Comparison of ENCODE assay signal across 8 mouse cellular contexts in the genomic region with DNA sequence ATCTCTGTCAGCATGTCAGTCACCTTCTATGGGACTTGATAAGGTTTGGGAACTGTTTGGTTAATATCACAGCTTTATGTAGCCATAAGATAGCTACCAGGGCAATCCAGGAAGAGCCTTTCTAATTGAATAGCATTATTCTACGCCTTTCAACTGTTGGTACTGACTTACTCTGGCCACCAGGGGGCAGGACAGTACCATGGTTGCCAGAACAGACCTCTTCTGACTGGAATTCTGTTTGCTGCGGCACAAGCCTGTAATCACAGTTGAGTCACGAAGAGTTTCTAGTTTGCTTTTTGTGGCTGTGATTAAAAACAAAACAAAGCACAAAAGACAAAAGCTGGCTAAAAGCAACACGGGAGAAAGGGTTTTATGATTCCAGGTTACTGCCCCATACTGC. TPM values are rescaled to one million over a fixed set of nuclear protein-coding genes. Genes with fewer than 3 reads are reported as not detected.
A peak's percentile ranks its signal among the peaks of the same experiment; 100 is the strongest.
DNase-seq lines count a peak whose midpoint lies in the region; ATAC-seq and TF ChIP-seq lines count a peak whose summit lies in the region.

No protein-coding gene starts in this region.

- H3K4me3 ChIP-seq in heart, adult 2 months, result no peak overlapping the region
- H3K4me3 ChIP-seq in intestine, postnatal 0 days (ENCODE audit: low read depth, low read length), result no peak overlapping the region
- no peak overlapping the region for H3K4me3 ChIP-seq in midbrain, embryonic 12.5 days

- no peaks in the 10 kb centered on the region for H3K9me3 ChIP-seq in intestine, postnatal 0 days (ENCODE audit: control insufficient read depth)
- no peaks in the 10 kb centered on the region for H3K9me3 ChIP-seq in midbrain, embryonic 12.5 days

- no peaks in the 10 kb centered on the region for H3K79me2 ChIP-seq in heart, adult 2 months (replicated peaks; ENCODE audit: control insufficient read depth, insufficient read depth, low read length)

- H3K36me3 ChIP-seq in heart, adult 2 months (ENCODE audit: control insufficient read depth, insufficient read depth, low read length), result no peaks in the 10 kb centered on the region
- no peaks in the 10 kb centered on the region for H3K36me3 ChIP-seq in intestine, postnatal 0 days (ENCODE audit: control insufficient read depth, insufficient read depth)
- no peaks in the 10 kb centered on the region for H3K36me3 ChIP-seq in midbrain, embryonic 12.5 days

- no peaks in the 10 kb centered on the region for H3K4me1 ChIP-seq in heart, adult 2 months (ENCODE audit: control insufficient read depth, insufficient read depth, low read length)
- H3K4me1 ChIP-seq in intestine, postnatal 0 days (replicated peaks; ENCODE audit: control insufficient read depth, insufficient read depth, low read length), result no peaks in the 10 kb centered on the region
- no peaks in the 10 kb centered on the region for H3K4me1 ChIP-seq in midbrain, embryonic 12.5 days

- no peaks in the 10 kb centered on the region for H3K27me3 ChIP-seq in heart, adult 2 months (ENCODE audit: control insufficient read depth, insufficient read depth, low read length)
- H3K27me3 ChIP-seq in intestine, postnatal 0 days (replicated peaks; ENCODE audit: control insufficient read depth, insufficient read depth, low read length), result no peaks in the 10 kb centered on the region
- peaks cover 6% of the 10 kb centered on the region; the same call in 1 of the 2 replicates for H3K27me3 ChIP-seq in midbrain, embryonic 12.5 days

- peak; percentile 96 for ATAC-seq in common myeloid progenitor, adult 5-6 weeks (replicated peaks; ENCODE audit: low read depth, poor library complexity, severe bottlenecking)
- ATAC-seq in intestine, postnatal 0 days, result no peak
- peak; percentile 19; the same call in 1 of the 2 replicates for ATAC-seq in midbrain, embryonic 12.5 days (ENCODE audit: low FRiP score, low read depth)

- no peak for TF ChIP-seq POLR2A in heart, adult 2 months (IDR thresholded peaks at IDR 0.05; ENCODE audit: insufficient read depth, low read depth, low read length)

- 6% methylated on average over 4 of the region's 4 CpGs for WGBS in heart, adult 2 months
- WGBS in intestine, postnatal 0 days, result 4% methylated on average over 4 of the region's 4 CpGs
- 16% methylated on average over 4 of the region's 4 CpGs for WGBS in midbrain, embryonic 12.5 days

- intact Hi-C loops in heart, adult 2 months (cut with DNase I), result loop anchor here (2.0 to 5.0 kb wide), 3 partner anchors 30 to 284 kb away; no protein-coding TSS in a partner anchor
- intact Hi-C loops in left cerebral cortex, postnatal 36 days (cut with DNase I), result loop anchor here (1.0 to 5.0 kb wide), 3 partner anchors 31 to 357 kb away; no protein-coding TSS in a partner anchor

- H3K9ac ChIP-seq in heart, adult 2 months (ENCODE audit: low read depth, low read length), result no peak overlapping the region
- H3K9ac ChIP-seq in intestine, postnatal 0 days (ENCODE audit: low read depth, low read length), result no peak overlapping the region
- no peak overlapping the region for H3K9ac ChIP-seq in midbrain, embryonic 12.5 days (replicated peaks)

- TF ChIP-seq EP300 in heart, adult 2 months (IDR thresholded peaks at IDR 0.05; ENCODE audit: insufficient read depth, low read depth, low read length), result peak; percentile 59; the same call in 1 of the 2 replicates

- TF ChIP-seq CTCF in heart, adult 2 months (IDR thresholded peaks at IDR 0.05), result peak; percentile 93
- peak; percentile 95 for TF ChIP-seq CTCF in intestine, postnatal 0 days (IDR thresholded peaks at IDR 0.05; ENCODE audit: low read depth)

- no peak overlapping the region for H3K4me2 ChIP-seq in intestine, postnatal 0 days (replicated peaks; ENCODE audit: low read depth)
- no peak overlapping the region for H3K4me2 ChIP-seq in midbrain, embryonic 12.5 days (replicated peaks)

- DNase-seq in heart, adult 2 months, result peak; percentile 62 to 80
- no peak for DNase-seq in heart, adult 11 months
- DNase-seq in gastrocnemius, postnatal 10 days, result peak; percentile 80
- DNase-seq in left cerebral cortex, postnatal 36 days (ENCODE audit: low spot score in 2 of 2), result peak; percentile 70 to 71
- DNase-seq in spleen, adult 12 weeks (ENCODE audit: low spot score), result peak; percentile 56

- H3K27ac ChIP-seq in heart, adult 2 months, result no peak overlapping the region
- H3K27ac ChIP-seq in intestine, postnatal 0 days (ENCODE audit: low read depth, low read length), result no peak overlapping the region
- no peak overlapping the region for H3K27ac ChIP-seq in midbrain, embryonic 12.5 days (replicated peaks)

RNA-seq across cellular contexts. Expression of a gene that starts 8.9 kb away (rescaled TPM):
- total RNA-seq in heart, adult 2 months (2021), result not detected
- 0.09 TPM in 1 of 2 replicates, not detected in the other for polyA plus RNA-seq in heart, adult 2 months (2012; rRNA removed)
- total RNA-seq in common myeloid progenitor, adult 5-6 weeks (2017), result not detected in 2 replicates
- total RNA-seq in gastrocnemius, postnatal 10 days (2021), result under 1 TPM in 1 of 2 experiments, not detected in 1; 0.77 TPM
- polyA plus RNA-seq in intestine, postnatal 0 days (2015; fragmentation: Nextera tagmentation; extraction: Ambion mirVana), result 0.05 TPM in 1 of 2 replicates, not detected in the other
- 100 to 1,000 TPM; 355 to 475 TPM for total RNA-seq in left cerebral cortex, postnatal 36 days (2021)
- polyA plus RNA-seq in midbrain, embryonic 12.5 days (2016; fragmentation: Nextera tagmentation; extraction: Ambion mirVana), result 0.20 and 0.31 TPM in 2 replicates

RNA-seq across cellular contexts. Expression of a gene that starts 13.2 kb away (rescaled TPM):
- 100 to 1,000 TPM; 457 to 528 TPM for total RNA-seq in heart, adult 2 months (2021)
- polyA plus RNA-seq in heart, adult 2 months (2012; rRNA removed), result 1,018 and 1,107 TPM in 2 replicates
- total RNA-seq in common myeloid progenitor, adult 5-6 weeks (2017), result 5,315 and 5,374 TPM in 2 replicates
- 100 to 1,000 TPM; 710 to 760 TPM for total RNA-seq in gastrocnemius, postnatal 10 days (2021)
- polyA plus RNA-seq in intestine, postnatal 0 days (2015; fragmentation: Nextera tagmentation; extraction: Ambion mirVana), result 654 and 675 TPM in 2 replicates
- 100 to 1,000 TPM; 361 to 417 TPM for total RNA-seq in left cerebral cortex, postnatal 36 days (2021)
- 959 and 1,005 TPM in 2 replicates for polyA plus RNA-seq in midbrain, embryonic 12.5 days (2016; fragmentation: Nextera tagmentation; extraction: Ambion mirVana)

RNA-seq across cellular contexts. Expression of a gene that starts 30.5 kb away (rescaled TPM):
- total RNA-seq in heart, adult 2 months (2021), result 10 to 100 TPM; 18.4 to 22.7 TPM
- polyA plus RNA-seq in heart, adult 2 months (2012; rRNA removed), result 29.1 and 32.1 TPM in 2 replicates
- 31.2 and 41.1 TPM in 2 replicates for total RNA-seq in common myeloid progenitor, adult 5-6 weeks (2017)
- 1 to 10 TPM; 8.9 to 9.8 TPM for total RNA-seq in gastrocnemius, postnatal 10 days (2021)
- polyA plus RNA-seq in intestine, postnatal 0 days (2015; fragmentation: Nextera tagmentation; extraction: Ambion mirVana), result 15.8 and 16.1 TPM in 2 replicates
- 10 to 100 TPM; 27.0 to 28.9 TPM for total RNA-seq in left cerebral cortex, postnatal 36 days (2021)
- polyA plus RNA-seq in midbrain, embryonic 12.5 days (2016; fragmentation: Nextera tagmentation; extraction: Ambion mirVana), result 33.6 and 36.1 TPM in 2 replicates

RNA-seq across cellular contexts. Expression of a gene that starts 48.7 kb away (rescaled TPM):
- total RNA-seq in heart, adult 2 months (2021), result not detected
- not detected in 2 replicates for polyA plus RNA-seq in heart, adult 2 months (2012; rRNA removed)
- not detected in 2 replicates for total RNA-seq in common myeloid progenitor, adult 5-6 weeks (2017)
- under 1 TPM in 1 of 2 experiments, not detected in 1; 0.23 TPM for total RNA-seq in gastrocnemius, postnatal 10 days (2021)
- 0.25 and 0.42 TPM in 2 replicates for polyA plus RNA-seq in intestine, postnatal 0 days (2015; fragmentation: Nextera tagmentation; extraction: Ambion mirVana)
- total RNA-seq in left cerebral cortex, postnatal 36 days (2021), result not detected
- polyA plus RNA-seq in midbrain, embryonic 12.5 days (2016; fragmentation: Nextera tagmentation; extraction: Ambion mirVana), result not detected in 2 replicates

Comparison
In these comparisons a context has a peak if more than half of its experiments do, and no peak if none do; other contexts are left out.
1. RNA of a gene that starts 8.9 kb away (total RNA-seq): 355 to 475 TPM in left cerebral cortex, postnatal 36 days; 0.77 TPM in gastrocnemius, postnatal 10 days, not detected in heart, adult 2 months and not detected in common myeloid progenitor, adult 5-6 weeks; every median in the first group is over 100 times any median in the second.